Mouse (Mus musculus): ENCODE measurements around the gene Rpl13. TPM values are rescaled to one million over a fixed set of nuclear protein-coding genes. Genes with fewer than 3 reads are reported as not detected.

The Rpl13 gene
- polyA plus RNA-seq (2015; fragmentation: Nextera tagmentation; extraction: Ambion mirVana): 1,084 and 1,349 TPM in 2 replicates

DNA sequence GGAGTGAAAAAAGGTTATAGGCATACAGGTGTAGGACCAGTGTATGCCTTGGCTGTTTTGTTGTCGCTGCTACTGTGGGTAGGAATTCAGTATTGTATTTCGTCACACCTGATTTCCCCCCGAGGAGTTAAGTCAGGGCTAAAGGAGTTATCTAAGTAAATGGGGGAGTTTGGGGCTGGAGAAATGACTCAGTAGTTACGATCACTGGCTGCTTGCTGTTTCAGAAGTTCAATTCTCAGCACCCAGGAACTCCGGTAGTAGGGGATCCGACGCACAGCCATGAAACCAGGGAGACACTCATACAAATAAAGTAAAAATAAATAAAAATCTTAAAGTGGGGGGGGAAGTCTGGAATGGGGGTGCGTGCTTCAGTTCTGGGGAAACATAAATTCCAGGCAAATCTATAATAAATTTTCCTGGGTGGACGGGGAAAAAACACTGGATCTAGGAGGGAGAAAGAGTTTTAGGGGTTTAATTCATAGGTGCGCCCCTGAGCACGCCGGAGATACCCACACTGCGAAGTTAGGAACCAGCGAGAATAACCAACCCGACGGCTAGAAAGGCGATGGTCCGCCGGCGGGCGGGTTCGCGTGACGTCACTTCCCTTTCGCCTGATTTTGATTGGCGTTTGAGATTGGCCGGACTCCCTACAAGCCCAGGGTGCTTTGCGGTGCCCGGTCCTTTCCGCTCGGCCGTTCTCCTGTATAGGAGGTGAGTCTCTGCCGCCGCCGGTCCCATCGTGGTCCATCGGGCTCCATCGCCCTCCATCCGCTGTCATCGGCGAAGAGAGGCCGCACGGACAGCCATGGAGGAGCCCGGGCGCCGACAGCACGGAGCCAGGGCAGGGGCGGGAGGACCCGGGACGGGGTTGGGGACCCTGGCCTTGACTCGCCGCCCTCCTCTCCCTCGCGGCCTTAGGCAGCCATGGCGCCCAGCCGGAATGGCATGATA lies at the start of gene Rpl13:
Gene Rpl13 (plus strand): TSS at position 616 of the 951 bp plus-strand sequence.
- Histone ChIP-seq H3K4me3 (ENCODE audit: low read length) (peak within 1 kb of the TSS; percentile 87), H3K27me3 (ENCODE audit: insufficient read depth, low read length) (no peaks in the 10 kb centered on the region), H3K36me3 (ENCODE audit: insufficient read depth, low read length) (peaks cover 28% of the 10 kb centered on the region), H3K9me3 (ENCODE audit: low read length) (no peaks in the 10 kb centered on the region), H3K4me1 (ENCODE audit: insufficient read depth, low read length) (peaks cover 17% of the 10 kb centered on the region), H3K9ac (replicated peaks; ENCODE audit: low read length) (peak within 1 kb of the TSS; percentile 97), H3K27ac (ENCODE audit: low read length) (peak within 1 kb of the TSS; percentile 93), H3K4me2 (replicated peaks; ENCODE audit: low read depth, low read length) (peak within 1 kb of the TSS; percentile 90)
- under 1% methylated on average over 56 of the region's 56 CpGs for WGBS
- ATAC-seq (ENCODE audit: low FRiP score, low TSS enrichment): peak; percentile 92

DNA sequence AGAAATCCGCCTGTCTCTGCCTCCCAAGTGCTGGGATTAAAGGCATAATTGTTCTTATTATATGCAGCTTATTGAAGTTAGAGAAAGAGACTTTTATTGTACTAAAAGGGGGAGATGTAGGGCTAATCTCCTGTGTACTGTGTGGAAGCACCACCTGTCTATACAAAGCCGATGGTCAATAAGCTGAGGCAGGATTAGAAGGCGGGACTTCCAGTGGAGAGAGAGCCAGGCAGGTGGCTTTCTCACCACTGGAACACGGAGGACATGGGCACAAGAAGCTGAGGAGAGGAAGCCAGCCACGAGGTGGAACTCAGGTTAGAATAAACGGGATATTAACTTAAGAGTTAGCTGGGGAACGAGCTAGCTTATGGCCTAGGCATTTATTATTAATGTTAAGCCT lies 39.4 kb upstream of the Rpl13 start, which contains the start of gene Spg7:
Gene Spg7 (plus strand): TSS at position 222 of the 400 bp plus-strand sequence.
- H3K4me2 ChIP-seq (replicated peaks; ENCODE audit: low read depth, low read length): no peak within 1 kb of the TSS
- H3K9ac ChIP-seq (replicated peaks; ENCODE audit: low read length): no peak within 1 kb of the TSS
- H3K9me3 ChIP-seq (ENCODE audit: low read length): no peaks in the 10 kb centered on the region
- no peak within 1 kb of the TSS for H3K4me3 ChIP-seq (ENCODE audit: low read length)
- H3K27ac ChIP-seq (ENCODE audit: low read length): no peak within 1 kb of the TSS
- no peak for ATAC-seq (ENCODE audit: low FRiP score, low TSS enrichment)
- no peaks in the 10 kb centered on the region for H3K36me3 ChIP-seq (ENCODE audit: insufficient read depth, low read length)
- WGBS: 79% methylated on average over 7 of the region's 7 CpGs
- H3K27me3 ChIP-seq (ENCODE audit: insufficient read depth, low read length): no peaks in the 10 kb centered on the region
- H3K4me1 ChIP-seq (ENCODE audit: insufficient read depth, low read length): peaks cover 18% of the 10 kb centered on the region

DNA sequence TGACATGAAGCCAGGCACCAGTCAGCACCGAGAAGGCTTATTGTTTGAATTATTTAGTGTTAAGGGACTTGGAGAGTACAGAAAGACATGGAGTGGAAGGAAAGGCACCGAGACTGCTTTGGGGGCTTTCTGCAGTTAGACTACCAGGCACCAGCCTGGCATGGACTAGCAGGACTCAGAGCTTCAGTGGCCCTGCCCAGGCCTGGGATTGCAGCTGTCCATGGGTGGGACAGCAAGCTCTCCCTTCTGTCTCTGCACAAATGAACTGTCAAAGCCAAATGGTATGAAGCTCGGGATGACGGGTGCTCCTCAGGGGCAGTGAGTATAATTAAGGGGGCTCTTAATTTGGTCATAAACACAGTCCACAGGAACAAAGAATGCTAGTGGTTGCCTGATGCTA lies 38.1 kb upstream of the Rpl13 start:
- peaks cover 18% of the 10 kb centered on the region for H3K4me1 ChIP-seq (ENCODE audit: insufficient read depth, low read length)
- H3K27me3 ChIP-seq (ENCODE audit: insufficient read depth, low read length): no peaks in the 10 kb centered on the region
- no peak overlapping the region for H3K27ac ChIP-seq (ENCODE audit: low read length)
- H3K4me3 ChIP-seq (ENCODE audit: low read length): no peak overlapping the region
- ATAC-seq (ENCODE audit: low FRiP score, low TSS enrichment): no peak
- no peaks in the 10 kb centered on the region for H3K9me3 ChIP-seq (ENCODE audit: low read length)
- H3K9ac ChIP-seq (replicated peaks; ENCODE audit: low read length): peak overlapping the region; percentile 98; the same call in 1 of the 2 replicates
- H3K4me2 ChIP-seq (replicated peaks; ENCODE audit: low read depth, low read length): peak overlapping the region; percentile 68
- no peaks in the 10 kb centered on the region for H3K36me3 ChIP-seq (ENCODE audit: insufficient read depth, low read length)
- 64% methylated on average over 4 of the region's 4 CpGs for WGBS

DNA sequence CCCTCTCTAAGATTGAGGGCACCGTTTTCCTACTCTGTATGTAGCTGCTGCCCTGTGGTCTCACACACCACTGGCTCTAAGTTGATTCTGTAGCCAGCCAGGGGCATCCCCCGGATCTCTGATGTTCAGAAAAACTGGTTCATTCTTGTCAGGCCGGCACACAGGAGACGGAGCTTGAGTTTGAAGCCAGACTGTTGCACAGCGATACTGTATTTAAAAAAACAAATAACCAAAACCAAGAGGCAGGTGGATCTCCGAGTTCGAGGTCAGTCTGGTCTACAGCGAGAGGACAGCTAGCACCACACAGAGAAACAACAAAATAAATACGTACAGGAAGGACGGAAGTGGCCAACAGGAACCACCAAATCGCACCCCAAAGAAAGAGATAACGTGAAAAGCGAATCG lies 37.3 kb upstream of the Rpl13 start:
- Histone ChIP-seq H3K4me2 (replicated peaks; ENCODE audit: low read depth, low read length) (peak overlapping the region; percentile 68), H3K9me3 (ENCODE audit: low read length) (no peaks in the 10 kb centered on the region), H3K27me3 (ENCODE audit: insufficient read depth, low read length) (no peaks in the 10 kb centered on the region), H3K27ac (ENCODE audit: low read length) (peak overlapping the region; percentile 90), H3K36me3 (ENCODE audit: insufficient read depth, low read length) (no peaks in the 10 kb centered on the region), H3K4me1 (ENCODE audit: insufficient read depth, low read length) (peaks cover 18% of the 10 kb centered on the region), H3K4me3 (ENCODE audit: low read length) (peak overlapping the region; percentile 96), H3K9ac (replicated peaks; ENCODE audit: low read length) (peak overlapping the region; percentile 98)
- ATAC-seq (ENCODE audit: low FRiP score, low TSS enrichment): peak; percentile 43
- WGBS: under 1% methylated on average over 14 of the region's 14 CpGs

DNA sequence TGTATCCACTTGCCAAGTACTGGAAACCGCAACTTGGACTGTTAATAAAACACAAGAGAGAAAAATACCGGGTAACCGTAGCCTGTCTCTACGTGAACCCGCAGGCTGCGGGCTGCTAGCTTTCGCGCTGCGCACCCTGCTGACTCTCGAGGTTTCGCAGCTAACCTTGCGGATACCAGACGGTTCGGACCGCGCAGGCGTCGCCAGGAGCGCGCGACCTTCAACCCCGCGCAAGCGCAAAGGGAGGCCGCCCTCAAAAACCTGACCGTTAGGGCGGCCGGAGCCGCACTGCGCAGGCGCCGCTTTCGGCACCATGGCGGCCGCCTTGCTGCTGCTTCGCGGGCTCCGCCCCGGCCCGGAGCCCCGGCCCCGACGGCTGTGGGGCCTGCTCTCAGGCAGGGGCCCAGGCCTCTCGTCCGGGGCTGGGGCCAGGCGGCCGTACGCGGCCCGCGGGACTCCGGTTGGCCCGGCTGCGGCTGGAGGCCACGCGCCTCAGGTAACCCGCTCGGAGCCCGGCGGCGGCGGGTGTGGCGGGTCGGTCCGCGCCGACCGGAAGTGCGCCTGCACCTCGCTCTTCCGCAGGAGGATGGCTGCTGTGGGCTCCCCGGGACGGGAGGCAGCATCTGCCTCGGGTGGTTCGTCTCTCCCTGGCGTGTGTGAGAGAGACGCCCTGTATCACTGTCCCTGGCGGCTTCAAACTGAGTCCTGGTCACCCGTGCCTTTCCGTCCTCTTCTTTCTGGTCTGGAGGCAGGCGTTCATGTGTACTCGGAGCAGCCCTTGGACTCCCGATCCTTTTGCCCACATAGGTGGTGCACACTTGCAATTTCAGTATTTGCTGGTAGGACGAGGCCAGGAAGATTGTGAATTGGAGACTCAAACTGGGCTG lies 36.7 kb upstream of the Rpl13 start:
- under 1% methylated on average over 82 of the region's 84 CpGs for WGBS
- no peaks in the 10 kb centered on the region for H3K9me3 ChIP-seq (ENCODE audit: low read length)
- no peaks in the 10 kb centered on the region for H3K27me3 ChIP-seq (ENCODE audit: insufficient read depth, low read length)
- ATAC-seq (ENCODE audit: low FRiP score, low TSS enrichment): peak; percentile 97
- H3K4me1 ChIP-seq (ENCODE audit: insufficient read depth, low read length): peaks cover 18% of the 10 kb centered on the region
- H3K4me2 ChIP-seq (replicated peaks; ENCODE audit: low read depth, low read length): peak overlapping the region; percentile 76
- no peaks in the 10 kb centered on the region for H3K36me3 ChIP-seq (ENCODE audit: insufficient read depth, low read length)
- H3K27ac ChIP-seq (ENCODE audit: low read length): peak overlapping the region; percentile 90
- H3K4me3 ChIP-seq (ENCODE audit: low read length): peak overlapping the region; percentile 96
- peak overlapping the region; percentile 98 for H3K9ac ChIP-seq (replicated peaks; ENCODE audit: low read length)

DNA sequence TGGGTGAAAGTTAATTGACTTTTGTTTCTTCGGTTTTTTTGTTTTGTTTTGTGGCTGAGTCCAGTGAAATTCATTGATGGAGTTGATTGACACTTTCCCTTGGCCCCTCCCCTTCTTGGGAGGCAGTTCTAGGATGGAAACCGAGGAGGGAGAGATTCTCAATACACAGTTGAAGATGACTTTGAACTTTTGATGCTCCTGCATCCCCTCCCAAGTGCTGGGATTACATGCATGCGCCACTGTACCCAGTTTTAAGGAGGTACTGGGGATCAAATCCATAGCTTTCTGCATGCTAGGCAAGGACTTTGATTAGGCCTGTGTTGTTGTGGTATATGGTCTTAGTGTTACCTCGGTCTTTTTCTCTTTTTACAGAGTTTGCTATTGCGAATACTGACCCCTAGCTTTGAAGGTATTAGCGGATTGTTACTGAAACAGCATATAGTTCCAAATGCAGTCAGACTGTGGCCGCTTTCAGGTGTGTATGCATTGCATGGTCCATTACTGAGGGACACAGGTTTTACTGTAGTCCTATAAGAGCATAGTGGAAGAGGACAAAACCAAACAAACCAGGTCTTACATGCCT lies 36.0 kb upstream of the Rpl13 start:
- peaks cover 3% of the 10 kb centered on the region; the same call in 1 of the 2 replicates for H3K36me3 ChIP-seq (ENCODE audit: insufficient read depth, low read length)
- ATAC-seq (ENCODE audit: low FRiP score, low TSS enrichment): no peak
- peak overlapping the region; percentile 98 for H3K9ac ChIP-seq (replicated peaks; ENCODE audit: low read length)
- WGBS: 31% methylated on average over 7 of the region's 7 CpGs
- H3K27me3 ChIP-seq (ENCODE audit: insufficient read depth, low read length): no peaks in the 10 kb centered on the region
- H3K27ac ChIP-seq (ENCODE audit: low read length): peak overlapping the region; percentile 90
- H3K9me3 ChIP-seq (ENCODE audit: low read length): no peaks in the 10 kb centered on the region
- H3K4me3 ChIP-seq (ENCODE audit: low read length): peak overlapping the region; percentile 96
- peaks cover 18% of the 10 kb centered on the region for H3K4me1 ChIP-seq (ENCODE audit: insufficient read depth, low read length)
- peak overlapping the region; percentile 76 for H3K4me2 ChIP-seq (replicated peaks; ENCODE audit: low read depth, low read length)

DNA sequence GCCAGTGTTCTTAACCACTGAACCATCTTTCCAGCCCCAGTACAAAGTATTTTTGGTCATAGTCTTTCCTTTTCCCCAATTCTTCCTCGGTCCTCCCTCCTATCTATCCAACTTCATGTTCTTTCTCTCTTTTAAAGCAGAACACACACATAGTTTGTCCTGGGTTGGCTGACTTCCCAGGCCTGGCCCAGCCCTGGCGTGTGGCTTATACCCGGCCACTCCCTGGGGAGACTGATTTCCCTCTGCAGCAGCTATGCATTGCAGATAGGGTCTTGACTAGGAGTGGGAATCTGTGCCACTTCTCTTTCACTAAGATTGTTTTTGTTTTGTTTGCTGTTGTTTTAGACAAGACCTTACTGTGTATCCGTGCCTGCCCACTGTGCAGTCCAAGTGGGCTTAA lies 31.0 kb upstream of the Rpl13 start:
- Histone ChIP-seq H3K4me1 (ENCODE audit: insufficient read depth, low read length) (peaks cover 8% of the 10 kb centered on the region), H3K27ac (ENCODE audit: low read length) (no peak overlapping the region), H3K27me3 (ENCODE audit: insufficient read depth, low read length) (no peaks in the 10 kb centered on the region), H3K9me3 (ENCODE audit: low read length) (no peaks in the 10 kb centered on the region), H3K36me3 (ENCODE audit: insufficient read depth, low read length) (peaks cover 28% of the 10 kb centered on the region), H3K9ac (replicated peaks; ENCODE audit: low read length) (no peak overlapping the region), H3K4me3 (ENCODE audit: low read length) (no peak overlapping the region), H3K4me2 (replicated peaks; ENCODE audit: low read depth, low read length) (no peak overlapping the region)
- WGBS: 79% methylated on average over 4 of the region's 4 CpGs
- no peak for ATAC-seq (ENCODE audit: low FRiP score, low TSS enrichment)

DNA sequence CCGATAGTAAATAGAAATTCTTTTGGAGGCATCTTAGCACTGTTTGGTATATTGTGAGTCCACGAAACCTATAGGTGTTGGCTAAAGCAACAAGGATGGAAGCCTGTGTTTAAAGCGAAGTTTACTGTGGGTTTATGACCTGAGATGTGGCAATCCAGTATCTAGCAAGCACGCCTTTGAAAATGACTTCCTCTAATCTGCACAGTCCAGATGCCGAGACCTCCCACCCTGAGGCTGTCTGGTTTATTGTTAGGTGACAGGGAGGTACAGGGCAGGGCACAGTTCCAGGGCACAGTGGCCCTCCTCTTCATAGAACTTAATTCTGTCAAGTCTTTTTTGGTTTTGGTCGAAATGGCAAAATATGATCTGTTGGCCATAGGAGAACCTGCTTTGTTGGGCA lies 24.9 kb upstream of the Rpl13 start:
- H3K27ac ChIP-seq (ENCODE audit: low read length): no peak overlapping the region
- no peaks in the 10 kb centered on the region for H3K9me3 ChIP-seq (ENCODE audit: low read length)
- no peaks in the 10 kb centered on the region for H3K4me1 ChIP-seq (ENCODE audit: insufficient read depth, low read length)
- no peak for ATAC-seq (ENCODE audit: low FRiP score, low TSS enrichment)
- no peak overlapping the region for H3K9ac ChIP-seq (replicated peaks; ENCODE audit: low read length)
- H3K36me3 ChIP-seq (ENCODE audit: insufficient read depth, low read length): peaks cover 73% of the 10 kb centered on the region
- no peaks in the 10 kb centered on the region for H3K27me3 ChIP-seq (ENCODE audit: insufficient read depth, low read length)
- WGBS: 85% methylated on average over 6 of the region's 6 CpGs
- no peak overlapping the region for H3K4me3 ChIP-seq (ENCODE audit: low read length)
- no peak overlapping the region for H3K4me2 ChIP-seq (replicated peaks; ENCODE audit: low read depth, low read length)

DNA sequence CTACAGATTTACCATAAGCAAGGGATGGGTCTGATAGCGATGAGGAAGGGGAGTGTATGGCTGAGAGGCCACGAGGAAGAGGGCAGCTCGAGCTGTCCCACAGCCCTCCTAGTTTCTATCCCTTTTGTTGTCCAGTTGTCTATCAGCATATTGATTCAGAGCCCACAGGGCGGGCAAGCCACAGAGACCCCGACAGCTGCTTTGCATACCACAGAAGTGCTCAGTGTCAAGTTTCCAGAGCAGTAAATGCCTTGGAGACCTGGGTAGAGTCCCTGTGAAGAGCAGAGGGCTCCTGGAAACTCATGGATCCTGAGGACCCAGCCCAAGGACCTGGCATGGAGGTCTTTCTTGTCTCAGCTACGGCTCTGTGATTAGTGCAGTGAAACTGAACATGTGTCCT lies 19.2 kb upstream of the Rpl13 start:
- no peaks in the 10 kb centered on the region for H3K4me1 ChIP-seq (ENCODE audit: insufficient read depth, low read length)
- no peak for ATAC-seq (ENCODE audit: low FRiP score, low TSS enrichment)
- H3K9ac ChIP-seq (replicated peaks; ENCODE audit: low read length): no peak overlapping the region
- no peak overlapping the region for H3K4me2 ChIP-seq (replicated peaks; ENCODE audit: low read depth, low read length)
- peaks cover 70% of the 10 kb centered on the region for H3K36me3 ChIP-seq (ENCODE audit: insufficient read depth, low read length)
- 80% methylated on average over 6 of the region's 6 CpGs for WGBS
- H3K4me3 ChIP-seq (ENCODE audit: low read length): no peak overlapping the region
- H3K27me3 ChIP-seq (ENCODE audit: insufficient read depth, low read length): no peaks in the 10 kb centered on the region
- no peak overlapping the region for H3K27ac ChIP-seq (ENCODE audit: low read length)
- no peaks in the 10 kb centered on the region for H3K9me3 ChIP-seq (ENCODE audit: low read length)
